Mouse (Mus musculus) layer of hippocampus, adult 6 months (tissue): Measurements from ENCODE around the gene Olfr692. TPM values are rescaled to one million over a fixed set of nuclear protein-coding genes. Genes with fewer than 3 reads are reported as not detected.

ENCODE experiments used
- long read RNA-seq, 2 experiments: library from polyadenylated mRNA; unstranded; transcript quantifications; one replicate each; pipeline ENCODE4 v2.0.0; 2019 to 2020
- polyA plus RNA-seq: library from polyadenylated mRNA; unstranded; fragments of <200 nt; fragmentation: Nextera tagmentation; gene quantifications from 2 replicates; pipeline ENCODE4 v1.2.3, GENCODE M21; 2021

Gene Olfr692
- not detected in 2 replicates for polyA plus RNA-seq
- long read RNA-seq, experiment 1, result 0 reads
- long read RNA-seq, experiment 2, result 0 reads

DNA sequence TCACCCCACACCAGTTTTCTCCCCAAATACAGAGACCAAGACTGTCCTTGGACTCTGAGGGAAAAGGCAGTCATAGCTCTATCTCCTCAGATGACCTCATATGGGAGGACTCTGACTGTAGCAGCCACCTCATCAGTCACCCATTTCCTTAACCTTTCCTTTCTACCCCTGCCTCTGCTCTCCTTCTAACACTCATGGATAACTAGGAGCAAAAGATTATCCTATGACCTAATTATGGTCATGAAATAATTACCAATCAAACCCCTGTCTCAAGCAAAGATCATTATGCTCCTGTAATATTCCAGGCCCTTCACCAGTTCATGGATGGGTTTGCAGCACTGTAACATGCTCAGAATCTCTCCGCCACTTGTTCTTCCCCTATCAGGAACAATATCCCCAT is at the start of gene Olfr692:
Gene Olfr692 (plus strand): TSS at position 301 of the 400 bp plus-strand sequence.

GRCm38 (mm10) chr7:105334004-105334403 is 34.0 kb upstream of the Olfr692 start, which contains the start of gene Olfr690:
Olfr690 (minus strand) TSS chr7:105334104.

DNA sequence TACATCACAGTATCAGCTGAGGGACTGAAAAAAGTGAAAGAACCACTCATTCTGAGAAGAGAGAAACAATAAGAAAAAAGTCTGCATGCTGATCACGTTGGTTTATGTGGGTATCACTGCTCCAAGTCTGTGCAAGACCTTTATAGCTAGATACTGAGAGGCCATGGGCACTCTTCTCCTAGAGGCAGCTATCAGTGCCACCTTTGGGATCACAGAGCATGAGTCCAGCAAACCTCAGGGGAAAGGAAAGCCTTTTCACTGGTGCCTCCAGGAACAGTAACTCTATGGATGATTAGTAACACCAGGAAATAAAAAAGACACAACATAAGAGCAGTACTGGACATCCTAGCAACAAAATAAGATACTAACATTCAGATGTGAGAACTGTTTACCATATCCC is 25.9 kb upstream of the Olfr692 start, which contains the start of gene Olfr691:
Gene Olfr691 (minus strand): TSS at position 101 of the 400 bp plus-strand sequence.

GRCm38 (mm10) chr7:105374866-105375265 is 6.8 kb downstream of the Olfr692 start, which contains the start of gene Gm5901:
Gm5901 (plus strand) TSS chr7:105375038.

DNA sequence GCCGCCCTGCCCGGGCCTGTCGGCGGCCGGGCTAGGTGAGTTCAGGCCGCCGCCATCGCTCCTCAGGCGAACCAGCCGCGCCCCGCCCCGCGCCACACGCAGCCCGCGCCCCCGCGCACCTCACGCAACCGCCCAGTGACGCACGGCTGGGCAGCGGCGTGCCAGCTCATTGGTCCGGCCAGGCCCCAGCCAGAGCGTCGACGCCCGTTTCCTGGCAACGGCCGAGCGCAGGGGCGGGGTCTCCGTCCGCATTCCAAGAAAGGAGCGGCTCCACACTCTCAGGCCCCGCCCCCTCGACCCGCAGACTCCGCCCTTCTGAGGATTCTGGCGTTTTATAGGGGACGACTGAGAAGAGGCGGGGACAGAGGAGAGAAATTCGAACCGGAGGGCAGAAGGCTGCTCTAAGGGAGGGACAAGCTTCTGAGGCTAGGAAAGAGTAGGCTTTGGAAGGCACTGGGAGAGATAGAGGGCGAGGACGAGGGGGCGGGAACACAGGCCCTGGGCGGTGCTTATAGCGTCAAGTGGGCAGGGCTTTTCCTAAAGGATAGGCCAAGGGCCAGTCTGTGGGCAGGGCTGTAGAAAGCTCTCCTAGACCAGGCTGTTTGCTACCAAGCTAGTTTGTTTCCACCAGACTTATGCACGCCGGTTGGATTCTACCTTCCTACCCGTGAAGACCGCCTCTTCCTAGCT is 32.0 kb downstream of the Olfr692 start, which contains the start of gene Fam160a2:
Gene Fam160a2 (minus strand): TSS at position 120 of the 690 bp plus-strand sequence.

DNA sequence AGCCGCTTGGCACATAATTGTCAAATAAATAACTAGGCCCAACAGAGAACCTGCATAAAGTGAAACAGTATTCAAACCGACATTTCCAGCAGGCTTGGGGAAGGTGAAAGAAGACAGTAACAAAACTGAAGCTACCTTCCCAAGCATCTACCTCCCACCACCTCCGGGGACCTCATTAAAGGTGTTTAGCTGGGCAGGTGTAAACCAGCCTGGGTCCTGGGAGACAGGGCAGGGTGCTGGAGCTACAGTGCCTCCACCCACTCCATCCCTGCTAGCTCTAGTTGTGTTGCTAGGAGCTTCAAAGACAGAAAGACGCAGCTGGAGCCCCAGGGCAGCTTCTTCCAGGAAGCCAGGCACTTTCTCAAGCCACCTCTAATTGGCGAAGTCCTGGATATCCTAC is 36.2 kb downstream of the Olfr692 start, which contains the start of gene Cnga4:
Gene Cnga4 (plus strand): TSS at position 301 of the 400 bp plus-strand sequence.

Other genes with a start within 250 kb of the Olfr692 start
- not detected in 2 replicates for gene Olfr683, start 221.2 kb upstream of the Olfr692 start, polyA plus RNA-seq
- gene Olfr684, start 204.6 kb upstream of the Olfr692 start, polyA plus RNA-seq, result not detected in 2 replicates
- gene Olfr685, start 182.2 kb upstream of the Olfr692 start, polyA plus RNA-seq, result not detected in 2 replicates
- not detected in 2 replicates for gene Olfr686, start 160.7 kb upstream of the Olfr692 start, polyA plus RNA-seq
- gene Olfr688, start 80.1 kb upstream of the Olfr692 start, polyA plus RNA-seq, result not detected in 2 replicates
- not detected in 2 replicates for gene Olfr689, start 57.1 kb upstream of the Olfr692 start, polyA plus RNA-seq
- not detected in 2 replicates for gene Olfr690, start 34.1 kb upstream of the Olfr692 start, polyA plus RNA-seq
- gene Olfr691, start 26.0 kb upstream of the Olfr692 start, polyA plus RNA-seq, result 0.15 TPM in 1 of 2 replicates, not detected in the other
- gene Gm5901, start 6.8 kb downstream of the Olfr692 start, polyA plus RNA-seq, result not detected in 2 replicates
- 31.5 and 42.0 TPM in 2 replicates for gene Fam160a2, start 31.8 kb downstream of the Olfr692 start, polyA plus RNA-seq
- 0.14 and 0.24 TPM in 2 replicates for gene Cnga4, start 36.3 kb downstream of the Olfr692 start, polyA plus RNA-seq
- gene Cckbr, start 57.5 kb downstream of the Olfr692 start, polyA plus RNA-seq, result 7.3 and 7.7 TPM in 2 replicates
- gene Cavin3, start 114.1 kb downstream of the Olfr692 start, polyA plus RNA-seq, result 29.9 and 31.8 TPM in 2 replicates
- 93.9 and 95.7 TPM in 2 replicates for gene Smpd1, start 186.1 kb downstream of the Olfr692 start, polyA plus RNA-seq
- gene Apbb1, start 213.4 kb downstream of the Olfr692 start, polyA plus RNA-seq, result 408 and 453 TPM in 2 replicates
- 0.72 and 0.77 TPM in 2 replicates for gene Hpx, start 231.9 kb downstream of the Olfr692 start, polyA plus RNA-seq